Mouse (Mus musculus): ENCODE data around the gene Elane.

GRCm38 (mm10) chr10:79927324-79928029 is 41.4 kb downstream of the Elane start:
- TF ChIP-seq CTCF (IDR thresholded peaks at IDR 0.05; ENCODE audit: low read depth, low read length) (no peak), POLR2A (IDR thresholded peaks at IDR 0.05; ENCODE audit: borderline replicate concordance, low read depth, low read length) (no peak)
